Comparison of ENCODE assay signal across 8 mouse cellular contexts in genomic region chr12:84284391-84284790, GRCm38 (mm10). TPM values are rescaled to one million over a fixed set of nuclear protein-coding genes. Genes with fewer than 3 reads are reported as not detected.
DNase-seq lines count a peak whose midpoint lies in the region; ATAC-seq lines count a peak whose summit lies in the region.

No protein-coding gene starts in this region.

- WGBS in neural tube, embryonic 11.5 days: 78% methylated on average over 14 of the region's 14 CpGs
- WGBS in limb, embryonic 12.5 days: 74% methylated on average over 14 of the region's 14 CpGs
- 74% methylated on average over 14 of the region's 14 CpGs for WGBS in stomach, embryonic 15.5 days

- no peak for ATAC-seq in neural tube, embryonic 11.5 days (ENCODE audit: insufficient read depth, low FRiP score, low TSS enrichment)
- no peak for ATAC-seq in limb, embryonic 12.5 days (ENCODE audit: insufficient number of reproducible peaks, insufficient read depth, low FRiP score, low TSS enrichment, low read depth)
- ATAC-seq in stomach, embryonic 15.5 days (ENCODE audit: insufficient read depth, low FRiP score, low read depth): no peak

- H3K9ac ChIP-seq in neural tube, embryonic 11.5 days (ENCODE audit: low read length): peak overlapping the region; percentile 71; the same call in 1 of the 2 replicates
- no peak overlapping the region for H3K9ac ChIP-seq in limb, embryonic 12.5 days (replicated peaks)
- H3K9ac ChIP-seq in stomach, embryonic 15.5 days: no peak overlapping the region

- H3K4me2 ChIP-seq in neural tube, embryonic 11.5 days (ENCODE audit: low read depth): peak overlapping the region; percentile 73
- H3K4me2 ChIP-seq in limb, embryonic 12.5 days: peak overlapping the region; percentile 73
- H3K4me2 ChIP-seq in stomach, embryonic 15.5 days: peak overlapping the region; percentile 73

- no peaks in the 10 kb centered on the region for H3K36me3 ChIP-seq in neural tube, embryonic 11.5 days (ENCODE audit: control insufficient read depth, insufficient read depth, low read length)
- no peaks in the 10 kb centered on the region for H3K36me3 ChIP-seq in limb, embryonic 12.5 days
- H3K36me3 ChIP-seq in stomach, embryonic 15.5 days: no peaks in the 10 kb centered on the region

- peaks cover 3% of the 10 kb centered on the region for H3K4me1 ChIP-seq in neural tube, embryonic 11.5 days (ENCODE audit: control insufficient read depth, insufficient read depth, low read length)
- peaks cover 13% of the 10 kb centered on the region; the same call in 1 of the 2 replicates for H3K4me1 ChIP-seq in limb, embryonic 12.5 days (replicated peaks)
- no peaks in the 10 kb centered on the region for H3K4me1 ChIP-seq in stomach, embryonic 15.5 days

- no peak overlapping the region for H3K27ac ChIP-seq in neural tube, embryonic 11.5 days (ENCODE audit: low read depth, low read length)
- H3K27ac ChIP-seq in limb, embryonic 12.5 days: no peak overlapping the region
- H3K27ac ChIP-seq in stomach, embryonic 15.5 days: peak overlapping the region; percentile 59; the same call in 1 of the 2 replicates

- H3K27me3 ChIP-seq in neural tube, embryonic 11.5 days (ENCODE audit: control insufficient read depth, insufficient read depth, low read length): no peaks in the 10 kb centered on the region
- no peaks in the 10 kb centered on the region; the same call in 1 of the 2 replicates for H3K27me3 ChIP-seq in limb, embryonic 12.5 days
- no peaks in the 10 kb centered on the region for H3K27me3 ChIP-seq in stomach, embryonic 15.5 days (replicated peaks)

- H3K4me3 ChIP-seq in neural tube, embryonic 11.5 days (ENCODE audit: low read depth, low read length): no peak overlapping the region; the same call in 1 of the 2 replicates
- H3K4me3 ChIP-seq in limb, embryonic 12.5 days (replicated peaks): peak overlapping the region; percentile 57
- no peak overlapping the region for H3K4me3 ChIP-seq in stomach, embryonic 15.5 days (replicated peaks)

- H3K9me3 ChIP-seq in neural tube, embryonic 11.5 days (ENCODE audit: control insufficient read depth, low read length): no peaks in the 10 kb centered on the region
- no peaks in the 10 kb centered on the region for H3K9me3 ChIP-seq in limb, embryonic 12.5 days
- no peaks in the 10 kb centered on the region for H3K9me3 ChIP-seq in stomach, embryonic 15.5 days

- peak; percentile 9 to 31 for DNase-seq in adrenal gland, adult (ENCODE audit: inconsistent age in 2 of 2, low spot score in 1 of 2)
- DNase-seq in adrenal gland, postnatal 36 days: no peak
- no peak for DNase-seq in neural tube, embryonic 11.5 days (ENCODE audit: low spot score)
- DNase-seq in neural tube, embryonic 10.5 days (ENCODE audit: extremely low spot score, low spot score): no peak
- DNase-seq in gastrocnemius, postnatal 36 days: no peak
- DNase-seq in cerebellum, postnatal 36 days: no peak

- intact Hi-C loops in gastrocnemius, postnatal 36 days (cut with DNase I): no loop called here

RNA-seq across cellular contexts. Expression of gene Ptgr2, which starts 0.6 kb away (rescaled TPM):
- 10 to 100 TPM; 76.8 to 84.6 TPM for total RNA-seq in adrenal gland, postnatal 36 days (2021)
- 15.5 and 16.4 TPM in 2 replicates for polyA plus RNA-seq in neural tube, embryonic 11.5 days (2014; fragmentation: Nextera tagmentation; extraction: Ambion mirVana)
- 13.2 and 13.4 TPM in 2 replicates for polyA plus RNA-seq in limb, embryonic 12.5 days (2016; fragmentation: Nextera tagmentation; extraction: Ambion mirVana)
- polyA plus RNA-seq in stomach, embryonic 15.5 days (2015; fragmentation: Nextera tagmentation; extraction: Ambion mirVana): 28.3 and 32.6 TPM in 2 replicates
- total RNA-seq in gastrocnemius, postnatal 36 days (2021): 10 to 100 TPM; 61.1 to 67.9 TPM

RNA-seq across cellular contexts. Expression of gene Zfp410, which starts 32.3 kb away (rescaled TPM):
- total RNA-seq in adrenal gland, postnatal 36 days (2021): 10 to 100 TPM; 32.8 to 38.9 TPM
- polyA plus RNA-seq in neural tube, embryonic 11.5 days (2014; fragmentation: Nextera tagmentation; extraction: Ambion mirVana): 119 and 125 TPM in 2 replicates
- 109 and 114 TPM in 2 replicates for polyA plus RNA-seq in limb, embryonic 12.5 days (2016; fragmentation: Nextera tagmentation; extraction: Ambion mirVana)
- polyA plus RNA-seq in stomach, embryonic 15.5 days (2015; fragmentation: Nextera tagmentation; extraction: Ambion mirVana): 63.8 and 69.6 TPM in 2 replicates
- 10 to 100 TPM; 16.5 to 18.2 TPM for total RNA-seq in gastrocnemius, postnatal 36 days (2021)

Comparison
In these comparisons a context has a peak if more than half of its experiments do, and no peak if none do; other contexts are left out.
1. DNase-seq: peak in adrenal gland, adult (2 of 2); none in adrenal gland, postnatal 36 days (0 of 2), neural tube, embryonic 11.5 days (single experiment), neural tube, embryonic 10.5 days (single experiment), gastrocnemius, postnatal 36 days (0 of 2) and cerebellum, postnatal 36 days (0 of 2).
2. Peak in every context shown above with its lines, with median percentiles within 50 percentile points of each other: H3K4me2 ChIP-seq.